Mouse (Mus musculus): Measurements from ENCODE around the gene Pigo. TPM values are rescaled to one million over a fixed set of nuclear protein-coding genes. Genes with fewer than 3 reads are reported as not detected.
A peak's percentile ranks its signal among the peaks of the same experiment; 100 is the strongest.

Pigo gene
- polyA plus RNA-seq, 2 experiments from 2014 or later, result 12.1 to 34.1 TPM

DNA sequence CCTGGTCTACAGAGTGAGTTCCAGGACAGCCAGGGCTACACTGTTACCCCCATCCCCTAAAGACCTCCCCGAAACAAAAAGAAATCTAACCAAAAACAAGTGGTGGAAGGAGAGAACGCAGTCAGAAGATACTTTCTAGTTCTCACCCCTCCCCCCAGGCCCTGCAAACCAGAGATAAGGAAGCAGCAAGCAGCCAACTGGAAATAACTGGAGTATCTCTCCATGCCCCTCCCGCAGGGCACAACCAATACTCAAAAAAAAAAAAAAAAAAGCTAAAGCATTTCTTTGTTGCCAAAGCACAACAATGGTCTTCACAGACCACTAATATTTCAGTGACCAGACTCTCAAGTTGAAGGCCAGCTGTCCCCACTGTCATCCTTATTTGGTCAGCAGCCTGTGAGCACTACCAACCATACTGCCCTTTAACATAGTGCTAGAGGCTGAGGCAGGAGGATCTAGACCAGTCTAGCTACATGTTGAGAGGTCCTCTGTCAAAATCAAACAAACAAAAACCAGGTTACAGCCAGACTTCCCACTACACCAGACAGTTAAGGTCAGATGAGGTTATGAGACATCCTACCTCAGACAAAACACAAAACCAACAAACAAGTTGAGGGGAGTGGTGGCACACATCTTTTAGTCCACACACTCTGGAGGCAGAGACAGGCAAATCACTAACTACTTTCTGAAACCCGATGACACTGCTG lies 12.4 kb upstream of the Pigo start:
- ATAC-seq, result no peak

DNA sequence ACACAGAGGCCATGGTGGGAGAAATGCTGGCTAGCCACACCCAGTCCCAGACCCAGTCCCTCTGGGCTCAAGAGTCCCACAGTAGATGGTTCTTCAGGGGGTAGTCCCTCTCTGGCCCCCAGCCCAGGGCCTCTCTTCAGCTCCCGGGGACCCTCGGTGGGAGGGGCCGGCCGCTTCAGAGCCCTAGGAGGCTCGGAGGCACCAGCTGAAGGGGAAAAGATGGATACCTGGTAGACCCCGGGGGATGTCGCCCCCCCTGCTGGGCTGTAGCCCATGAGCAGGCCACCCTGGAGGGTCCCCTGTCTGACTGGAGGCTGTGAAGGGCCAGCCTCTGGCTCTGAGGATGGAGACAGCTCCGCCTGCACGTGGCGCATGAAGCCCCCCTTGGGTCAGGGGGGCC lies 10.7 kb upstream of the Pigo start:
- no peak for ATAC-seq

DNA sequence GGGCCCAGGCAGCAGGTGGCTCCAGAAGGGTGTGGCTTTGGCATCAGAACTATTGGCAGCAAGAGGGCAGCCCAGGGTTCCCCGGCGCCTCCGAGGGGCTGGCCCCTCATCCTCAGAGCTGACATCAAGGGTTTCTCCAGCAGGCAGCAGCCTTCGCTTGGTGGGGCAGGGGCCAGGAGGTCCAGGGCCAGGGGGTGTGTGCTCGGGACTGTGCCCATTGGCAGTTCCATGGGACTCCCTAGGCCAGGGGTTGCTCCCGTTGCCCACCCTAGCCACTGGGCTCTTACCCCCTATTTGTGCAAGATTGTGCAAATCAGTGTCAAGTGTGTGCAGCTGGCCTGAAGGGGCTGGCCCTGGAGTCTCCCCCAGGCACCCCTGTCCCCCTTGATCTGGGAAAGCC lies 10.2 kb upstream of the Pigo start:
- no peak for ATAC-seq

DNA sequence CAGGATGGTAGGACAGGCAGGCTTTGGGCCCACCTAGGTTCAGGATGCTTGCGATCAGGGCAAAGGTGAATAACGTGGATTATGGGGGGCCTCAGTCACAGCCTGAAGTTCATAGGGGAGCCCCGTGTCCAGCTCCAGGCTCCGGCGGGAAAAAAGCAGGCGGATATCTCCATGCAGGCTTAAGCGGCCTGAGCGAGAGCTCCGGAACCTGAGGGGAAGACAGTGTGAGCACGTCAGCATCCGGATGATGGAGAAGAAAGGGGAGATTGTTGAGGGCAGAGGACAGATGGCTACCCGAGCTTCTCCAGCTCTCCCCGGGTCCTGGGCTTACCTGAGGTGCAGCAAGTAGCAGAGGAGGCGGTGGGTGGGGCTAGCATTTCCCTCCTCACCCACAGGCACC lies 7.9 kb upstream of the Pigo start:
- no peak for ATAC-seq

DNA sequence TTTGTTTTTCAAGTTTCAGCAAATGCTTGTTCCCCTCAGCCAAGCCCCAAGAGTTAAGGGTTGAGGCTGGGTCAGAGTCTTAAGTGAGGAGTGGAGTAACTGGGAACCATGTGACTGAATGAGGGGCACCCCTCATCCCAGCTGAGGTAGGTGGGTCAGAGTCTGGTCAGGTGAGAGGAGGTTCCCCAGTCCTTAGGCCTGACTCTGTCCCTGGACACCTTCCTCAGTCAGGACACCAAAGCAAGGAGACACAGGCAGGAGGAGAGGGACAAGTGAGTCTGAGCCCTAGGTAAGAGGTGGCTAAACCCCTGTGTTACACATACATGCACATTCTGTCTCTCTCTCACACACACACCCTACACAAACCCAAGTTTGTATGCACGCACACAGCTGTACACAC lies 6.9 kb upstream of the Pigo start:
- no peak for ATAC-seq

DNA sequence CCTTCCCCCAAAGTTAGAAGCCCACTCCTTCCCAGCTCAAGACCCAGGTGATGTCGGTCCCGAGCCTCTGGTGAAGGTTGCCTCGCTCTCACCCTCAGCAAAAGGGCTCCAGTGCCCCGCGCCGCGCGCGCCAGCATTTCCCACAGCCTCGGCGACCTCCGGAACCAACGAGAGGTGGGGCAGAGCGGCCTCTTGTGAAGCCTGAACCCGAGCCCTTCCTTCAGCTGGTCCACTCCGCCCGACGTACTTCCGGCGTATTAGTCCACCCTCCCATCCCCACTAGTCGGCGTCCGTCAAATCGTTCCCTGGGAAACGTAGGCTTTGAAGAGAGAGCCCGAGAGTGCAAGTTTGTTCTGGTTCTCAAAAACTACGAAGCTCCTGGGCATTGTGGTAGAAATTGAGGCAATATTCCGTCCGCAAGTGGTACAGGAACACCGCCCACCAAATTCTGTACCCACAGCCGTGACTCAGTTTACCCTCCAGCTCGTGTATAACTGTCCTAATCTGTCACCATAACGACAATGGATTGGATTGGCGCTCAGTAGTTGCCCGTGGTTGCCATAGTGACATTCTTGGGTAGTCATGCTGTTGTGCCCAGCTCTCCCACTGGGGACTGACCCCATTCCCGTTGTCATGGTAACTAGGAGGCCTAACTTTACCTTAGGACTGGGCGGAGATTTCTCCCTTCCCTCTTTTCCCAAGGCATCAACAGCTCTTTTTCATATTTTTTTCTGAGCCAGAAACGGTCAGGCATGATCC lies 5.8 kb upstream of the Pigo start, which contains the start of gene Stoml2:
Stoml2 (minus strand) TSS at position 474 of the 759 bp plus-strand sequence.
- ATAC-seq, result peak; percentile 96

DNA sequence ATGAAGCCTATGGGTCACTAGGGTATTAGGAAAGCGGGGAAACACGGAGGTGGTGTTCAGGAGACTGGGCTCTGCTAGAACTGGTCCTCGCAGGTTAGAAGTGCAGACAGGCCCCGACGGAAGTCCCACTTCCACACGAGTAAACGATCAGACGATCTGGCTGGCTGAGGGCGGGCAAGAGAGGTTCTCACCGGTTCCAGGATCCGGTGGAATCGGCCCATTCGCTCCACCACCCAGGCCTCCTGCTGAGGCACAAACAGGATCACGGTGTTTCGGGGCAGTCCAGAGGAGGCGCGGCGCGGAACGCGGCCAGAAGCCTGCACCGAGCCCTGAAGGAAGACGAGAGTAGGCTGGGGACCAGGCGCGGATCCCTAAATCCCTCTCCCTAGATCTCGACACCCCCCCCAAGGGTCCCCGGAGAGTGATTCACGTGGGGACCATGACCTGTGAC lies 5.2 kb upstream of the Pigo start:
- peak; percentile 44 for ATAC-seq

DNA sequence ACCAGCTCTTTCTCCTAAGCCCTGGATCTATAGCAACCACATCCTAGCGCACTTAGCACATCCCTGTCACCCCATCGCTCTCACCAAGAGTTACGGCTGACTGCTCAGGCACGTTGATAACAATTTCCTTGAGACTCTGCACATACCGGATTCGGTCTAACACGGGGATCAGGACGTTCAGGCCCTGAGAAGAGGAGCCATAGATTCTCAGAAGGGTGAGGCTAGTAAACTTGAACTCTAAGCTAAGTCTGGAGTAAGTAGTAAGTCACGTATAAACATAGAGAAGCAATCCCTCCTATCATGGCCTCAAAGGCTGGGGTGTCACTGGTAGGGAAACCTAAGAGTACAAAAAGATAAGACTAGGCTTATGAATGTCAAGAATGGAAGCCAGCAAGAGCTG lies 4.7 kb upstream of the Pigo start:
- no peak for ATAC-seq

DNA sequence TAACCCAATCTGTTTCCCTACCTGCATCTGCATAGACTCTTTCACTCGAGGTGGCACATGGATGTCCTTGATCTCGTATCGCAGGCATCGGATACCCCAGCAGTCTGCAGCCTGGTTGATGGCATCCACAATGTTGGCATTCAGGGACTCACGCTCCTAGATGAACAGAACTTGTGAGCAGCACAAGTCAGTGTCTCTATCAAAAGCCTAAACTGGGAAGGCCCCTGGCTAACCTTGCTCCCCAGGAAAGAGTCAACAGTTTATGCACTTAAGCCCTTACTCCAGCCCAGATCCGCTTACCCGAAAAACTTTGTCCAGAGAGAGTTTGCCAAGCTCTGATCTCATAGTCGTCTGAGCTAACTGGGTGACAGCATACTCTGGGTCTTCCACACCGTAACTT lies 4.1 kb upstream of the Pigo start:
- ATAC-seq, result no peak

DNA sequence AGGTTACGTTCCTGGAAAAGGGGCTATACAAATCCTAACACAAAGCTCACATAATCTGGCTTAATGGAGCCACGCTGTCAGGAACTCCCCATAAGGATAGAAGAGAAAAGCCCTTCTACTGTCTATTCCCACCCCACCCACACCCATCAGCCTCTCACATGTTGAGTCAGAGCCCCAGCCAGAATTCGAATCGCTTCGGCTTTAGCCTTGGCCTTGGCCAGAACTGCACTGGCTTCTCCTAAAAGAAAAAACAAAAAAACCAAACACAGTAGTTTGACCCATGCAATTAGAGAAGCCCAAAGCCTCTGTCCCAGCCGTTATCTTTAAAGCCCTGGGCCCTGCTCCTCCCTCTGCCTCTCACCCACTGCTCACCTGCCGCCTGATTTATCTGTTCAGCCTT lies 3.5 kb upstream of the Pigo start:
- ATAC-seq, result no peak

DNA sequence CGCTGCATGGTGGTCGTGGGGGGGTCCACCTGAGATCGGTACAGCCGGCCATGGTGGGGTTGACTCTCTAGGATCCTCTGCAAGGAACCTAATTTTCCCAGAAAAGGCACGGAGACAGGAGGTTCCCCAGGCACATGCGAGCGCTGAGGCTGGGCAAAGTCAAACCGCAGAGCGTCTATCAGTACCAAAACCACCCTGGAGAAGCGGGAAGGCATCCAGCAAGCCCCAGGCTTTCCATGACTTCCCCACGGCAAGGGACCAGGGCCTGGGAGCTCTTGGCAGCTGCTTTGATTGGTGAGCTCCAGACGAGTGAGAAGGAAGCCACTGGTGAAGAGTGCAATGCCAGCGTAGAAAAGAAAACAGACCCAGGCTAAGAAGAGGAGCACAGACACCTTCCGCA lies 946 bp downstream of the Pigo start:
- ATAC-seq, result no peak

DNA sequence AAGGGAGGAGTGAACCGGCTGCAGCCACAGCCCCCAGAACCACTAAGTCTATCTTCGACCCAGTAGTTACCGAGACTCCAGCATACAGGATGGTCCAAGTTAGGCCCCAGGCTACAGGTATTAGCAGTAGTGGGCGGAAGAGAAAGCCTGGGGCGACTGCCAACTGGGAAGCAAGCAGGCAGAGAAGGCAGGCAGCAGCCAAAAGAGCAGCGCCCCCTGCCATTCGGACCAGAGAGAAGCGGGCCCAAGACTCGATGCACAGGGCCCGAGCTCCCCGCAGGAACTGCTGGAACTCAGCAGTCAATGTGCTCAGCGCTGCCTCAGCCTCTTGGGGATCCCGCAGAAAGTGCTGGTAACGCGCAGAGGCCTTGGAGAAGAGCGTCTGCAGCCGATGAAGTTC lies 4.3 kb downstream of the Pigo start:
- no peak for ATAC-seq

DNA sequence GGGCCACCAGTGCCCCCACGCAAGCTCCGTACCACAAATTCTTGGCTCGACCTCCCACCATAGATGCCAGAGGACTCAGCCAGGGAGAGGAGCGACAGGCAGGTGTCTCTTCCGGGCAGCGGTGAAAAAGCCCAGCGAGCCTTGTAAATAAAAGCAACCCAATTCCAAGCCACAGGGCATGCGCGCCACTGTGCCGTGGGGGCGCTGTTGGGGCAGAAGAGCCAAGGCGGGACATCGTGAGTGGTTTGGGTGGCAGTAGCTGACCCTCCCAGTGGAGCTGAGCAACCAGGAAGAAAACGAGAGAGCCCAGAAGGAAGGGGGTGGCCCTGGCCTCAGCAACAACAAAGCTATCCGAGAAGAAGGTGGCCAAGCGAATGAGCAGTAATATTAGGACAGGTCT lies 4.7 kb downstream of the Pigo start:
- no peak for ATAC-seq

DNA sequence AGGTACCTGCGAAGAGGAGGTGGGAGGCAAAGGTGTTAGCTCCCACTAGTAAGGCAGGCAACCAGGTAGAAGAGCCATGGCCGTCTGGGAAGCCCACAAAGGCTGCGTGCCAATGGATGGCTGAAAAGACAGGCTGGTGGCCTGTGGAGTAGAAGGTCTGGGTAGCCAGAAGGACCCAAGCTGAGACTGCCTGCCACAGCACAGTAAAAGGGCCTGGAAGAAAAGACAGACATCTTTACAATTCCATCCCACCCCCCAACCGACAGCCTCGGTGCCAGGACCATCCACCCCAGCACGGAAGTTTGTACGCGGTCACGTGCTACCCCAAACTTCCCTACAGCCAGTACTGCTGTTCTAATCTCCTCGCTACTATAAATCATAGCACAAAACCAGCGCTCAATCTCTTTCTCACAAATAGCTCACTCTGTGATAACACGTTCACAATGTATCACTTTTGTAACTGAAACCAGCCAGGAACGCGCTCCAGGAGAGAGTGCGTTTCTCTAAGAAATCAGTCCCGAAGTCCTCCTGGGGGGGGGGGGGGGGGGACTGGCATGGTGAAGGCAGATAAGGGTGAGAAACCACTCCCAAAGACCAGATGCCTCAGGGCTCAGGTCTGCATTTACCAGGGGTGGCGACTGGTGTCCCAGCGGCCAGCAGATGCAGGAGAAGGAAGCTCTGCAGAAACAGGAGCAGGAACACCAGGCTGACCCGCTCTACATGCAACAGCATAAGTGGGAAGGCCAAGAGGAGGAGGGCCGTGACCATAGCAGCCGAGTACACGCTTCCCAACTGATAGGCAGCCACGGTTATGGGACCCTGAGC lies 5.8 kb downstream of the Pigo start:
- ATAC-seq, result no peak

DNA sequence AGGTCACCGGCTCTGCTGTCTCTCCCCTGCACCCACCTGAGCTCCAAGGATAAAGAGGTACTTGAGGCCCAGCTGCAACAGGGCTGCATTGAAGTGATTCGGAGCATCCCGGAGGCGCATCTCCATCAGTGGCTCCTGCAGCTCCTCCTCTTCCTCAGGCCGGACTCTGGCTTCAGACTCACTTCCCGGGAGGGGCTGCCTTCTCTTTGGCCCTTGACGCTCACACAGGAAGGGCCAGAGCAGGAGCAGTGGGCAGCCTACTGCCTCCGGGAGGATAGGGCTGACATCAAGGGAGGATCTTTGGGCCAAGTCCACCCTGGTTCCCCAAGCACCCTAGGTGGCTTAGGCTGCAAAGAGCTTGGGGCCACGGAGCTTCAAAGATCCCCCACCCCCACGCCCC lies 6.4 kb downstream of the Pigo start:
- no peak for ATAC-seq

DNA sequence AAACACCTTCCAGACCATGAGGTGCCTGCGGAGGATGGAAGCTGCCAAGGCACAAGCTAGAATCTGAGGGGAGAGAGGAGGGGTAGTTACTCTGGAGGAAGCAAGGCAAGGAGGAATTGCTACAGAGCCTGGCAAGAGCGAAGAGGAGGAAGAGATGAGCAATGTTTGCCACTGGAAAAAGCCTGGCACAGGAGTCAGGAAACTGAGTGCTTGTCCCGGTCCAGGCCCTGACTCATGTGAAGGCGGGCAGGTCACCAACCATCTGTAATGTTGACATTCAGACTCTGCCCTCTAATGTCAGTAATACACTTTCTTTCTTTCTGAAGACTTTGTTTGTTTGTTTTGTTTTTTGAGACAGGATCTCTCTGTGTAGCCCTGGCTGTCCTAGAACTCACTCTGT lies 7.5 kb downstream of the Pigo start:
- no peak for ATAC-seq

DNA sequence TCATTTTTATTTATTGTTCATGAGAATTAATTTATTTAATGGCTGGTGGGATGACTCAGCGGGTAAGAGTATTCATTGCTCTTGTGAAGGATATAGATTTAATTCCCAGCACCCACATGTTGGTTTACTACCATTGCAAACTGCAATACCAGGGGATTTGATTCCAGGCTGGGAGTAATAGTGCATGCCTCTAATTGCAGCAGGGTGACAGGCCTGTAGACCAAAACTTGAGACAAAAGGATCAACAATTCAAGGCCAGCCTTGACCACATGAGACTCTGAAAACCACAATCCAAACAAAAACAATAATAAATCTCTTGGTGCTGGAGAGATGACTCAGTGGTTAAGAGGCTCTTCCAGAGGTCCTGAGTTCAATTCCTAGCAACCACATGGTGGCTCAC lies 13.5 kb downstream of the Pigo start:
- ATAC-seq, result no peak

DNA sequence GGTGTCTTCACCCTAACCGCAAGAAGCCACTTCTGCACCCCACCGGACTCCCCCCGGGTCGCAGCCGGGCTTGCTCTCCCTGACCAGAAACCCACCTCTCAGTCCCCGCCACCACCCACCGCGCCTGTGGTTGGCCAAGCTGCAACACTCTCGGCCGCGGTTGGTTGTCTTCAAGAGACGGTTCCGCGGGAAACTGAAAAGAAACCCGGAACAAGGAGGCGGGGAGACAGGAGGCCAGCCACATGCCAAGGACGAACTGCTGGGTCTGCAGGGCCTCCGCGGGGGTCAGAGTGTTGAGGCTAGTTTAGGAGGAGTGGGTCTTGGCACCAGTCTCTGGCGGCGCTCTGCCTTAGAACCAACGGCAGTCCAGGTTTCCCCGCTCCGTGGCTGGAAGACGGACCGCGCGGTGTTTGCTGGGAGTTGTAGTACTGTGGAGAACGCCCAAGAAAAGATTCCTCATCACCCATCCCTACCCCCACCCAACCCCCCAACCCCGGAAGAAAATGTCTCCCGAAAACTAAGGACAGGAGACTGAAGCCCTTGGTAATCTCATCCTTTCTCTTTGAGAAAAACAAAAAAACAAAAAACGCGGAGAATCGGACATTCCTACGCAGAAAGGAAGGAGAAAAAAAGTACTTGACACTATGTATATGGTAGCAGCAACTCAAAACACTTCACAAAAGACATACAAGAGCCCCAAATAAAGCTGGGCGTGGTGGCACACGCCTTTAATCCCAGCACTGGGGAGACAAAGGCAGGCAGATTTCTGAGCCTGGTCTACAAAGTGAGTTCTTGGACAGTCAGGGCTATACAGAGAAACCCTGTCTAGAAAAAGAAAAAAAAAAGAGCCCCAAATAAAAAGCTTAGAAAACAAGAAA lies 15.2 kb downstream of the Pigo start, which contains the start of gene Fancg:
Fancg (minus strand) TSS at position 346 of the 878 bp plus-strand sequence.
- peak; percentile 92 for ATAC-seq

DNA sequence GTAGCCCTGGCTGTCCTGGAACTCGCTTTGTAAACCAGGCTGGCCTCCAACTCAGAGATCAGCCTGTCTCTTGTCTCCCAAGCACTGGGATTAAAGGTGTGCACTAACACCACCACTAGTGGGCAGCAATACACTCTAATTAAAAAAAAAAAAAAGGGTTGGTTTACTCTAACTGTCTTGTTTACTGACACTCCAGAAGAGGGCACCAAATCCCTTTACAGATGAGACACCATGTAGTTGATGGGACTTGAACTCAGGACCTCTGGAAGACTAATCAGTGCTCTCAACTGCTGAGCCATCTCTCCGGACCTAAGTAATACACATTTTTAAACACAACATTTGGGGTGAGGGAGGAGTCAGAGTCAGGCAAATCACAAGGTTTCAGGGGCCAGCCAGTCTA lies 19.9 kb downstream of the Pigo start:
- peak; percentile 72 for ATAC-seq

DNA sequence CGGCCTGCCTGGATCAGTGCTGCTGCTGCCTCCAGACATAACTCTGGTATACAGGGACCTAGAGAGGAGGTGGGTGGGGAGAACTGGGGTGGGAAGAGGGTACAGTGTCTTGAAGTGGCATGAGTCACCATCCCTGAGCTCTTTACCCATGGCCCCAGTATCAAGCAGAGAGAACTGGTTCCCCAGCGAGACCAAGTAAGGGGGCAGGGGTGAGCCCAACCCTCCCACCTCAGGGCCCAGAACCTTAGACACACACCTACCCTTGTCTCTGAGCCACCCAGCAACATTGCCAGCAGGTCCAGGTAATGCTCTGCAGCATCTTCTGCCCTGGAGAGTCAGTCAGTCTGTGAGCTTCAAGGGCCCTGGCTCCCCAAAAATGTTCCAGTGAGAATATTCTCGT lies 20.7 kb downstream of the Pigo start:
- ATAC-seq, result no peak

DNA sequence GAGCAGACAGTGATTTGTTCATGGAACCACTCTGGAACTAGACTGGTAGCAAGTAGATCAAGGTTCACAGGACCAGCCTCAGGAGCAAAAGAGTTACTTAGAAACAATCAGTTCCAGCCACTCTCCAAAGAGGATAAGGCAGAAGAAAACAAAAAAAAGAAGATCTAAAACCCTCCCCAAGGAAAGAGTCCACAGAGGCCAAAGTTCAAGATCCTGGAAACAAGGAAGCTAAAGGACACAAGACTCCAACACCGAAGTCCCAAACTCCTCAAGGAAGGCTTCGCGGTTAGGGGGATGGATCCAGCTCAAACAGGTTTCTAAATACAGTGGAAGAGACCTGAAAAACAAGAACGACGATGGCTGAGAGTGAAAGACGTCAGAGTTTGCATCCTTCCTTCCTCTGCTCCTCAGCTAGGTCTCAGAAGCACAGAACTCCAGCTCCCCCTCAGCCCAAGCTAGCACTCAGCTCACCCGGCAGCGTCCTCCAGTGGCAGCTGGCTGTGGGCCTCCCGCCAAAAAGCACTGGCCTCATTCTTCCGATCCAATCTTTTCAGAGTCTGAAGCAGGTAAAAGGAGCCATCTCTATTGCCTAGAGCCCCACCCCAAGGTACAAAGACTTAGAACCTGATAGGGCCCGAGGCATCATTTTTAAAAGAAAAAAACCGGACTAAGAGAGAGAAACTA lies 22.7 kb downstream of the Pigo start:
- no peak for ATAC-seq

DNA sequence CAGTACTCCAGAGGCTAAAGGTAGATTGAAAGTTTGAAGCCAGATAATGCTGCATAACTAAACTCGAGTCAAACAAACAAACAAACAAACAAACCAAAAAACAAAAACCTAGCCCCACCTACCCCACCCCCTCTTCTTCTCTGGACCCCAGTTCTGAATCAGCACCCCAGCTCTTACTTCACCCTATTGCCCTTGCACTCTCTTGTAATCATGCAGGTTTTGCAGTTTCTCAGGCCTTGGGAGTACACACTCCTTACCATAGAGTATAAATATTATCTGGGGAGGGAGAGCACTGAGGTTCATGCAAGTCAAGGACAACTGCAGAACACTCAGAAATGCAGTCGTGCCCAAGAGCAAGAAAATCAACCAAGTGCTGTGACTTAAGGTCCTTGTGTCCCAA lies 24.3 kb downstream of the Pigo start:
- no peak for ATAC-seq
